Mouse (Mus musculus): ENCODE results near the gene Procr.

Gene Procr

DNA sequence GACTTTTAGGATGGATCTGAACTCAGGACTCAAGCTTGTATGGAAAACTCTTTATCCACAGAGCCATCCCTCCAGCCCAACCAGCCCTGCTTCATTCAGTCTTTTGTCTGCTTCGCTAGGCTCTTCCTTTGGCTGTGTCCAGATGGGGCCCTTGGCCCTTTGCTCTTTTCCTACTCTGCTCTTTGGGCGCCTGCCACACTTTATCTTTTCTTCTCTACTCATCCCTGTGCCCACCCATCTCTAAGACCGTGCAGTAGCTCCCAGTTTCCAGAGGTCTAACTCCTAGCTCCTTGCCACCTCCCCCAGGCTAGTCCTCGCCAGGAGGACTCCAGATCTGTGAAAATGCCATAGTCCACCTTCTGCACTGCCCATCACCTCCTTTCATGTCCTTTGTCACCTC, 22.7 kb downstream of the Procr start:
- no peaks in the 10 kb centered on the region for H3K9me3 ChIP-seq (ENCODE audit: low read length)
- H3K36me3 ChIP-seq (ENCODE audit: insufficient read depth, low read length): no peaks in the 10 kb centered on the region
- H3K4me1 ChIP-seq (replicated peaks; ENCODE audit: low read depth, low read length): peaks cover 11% of the 10 kb centered on the region
- no peak overlapping the region for H3K4me3 ChIP-seq (replicated peaks; ENCODE audit: low read length)
- TF ChIP-seq CTCF (conservative IDR thresholded peaks at IDR 0.05; ENCODE audit: low read length) (no peak), NANOG (IDR thresholded peaks at IDR 0.05; ENCODE audit: borderline replicate concordance, low read length) (no peak), POU5F1 (IDR thresholded peaks at IDR 0.05; ENCODE audit: borderline replicate concordance, low read length) (no peak)
- H3K27me3 ChIP-seq (ENCODE audit: insufficient read depth, low read length): peaks cover 63% of the 10 kb centered on the region

DNA sequence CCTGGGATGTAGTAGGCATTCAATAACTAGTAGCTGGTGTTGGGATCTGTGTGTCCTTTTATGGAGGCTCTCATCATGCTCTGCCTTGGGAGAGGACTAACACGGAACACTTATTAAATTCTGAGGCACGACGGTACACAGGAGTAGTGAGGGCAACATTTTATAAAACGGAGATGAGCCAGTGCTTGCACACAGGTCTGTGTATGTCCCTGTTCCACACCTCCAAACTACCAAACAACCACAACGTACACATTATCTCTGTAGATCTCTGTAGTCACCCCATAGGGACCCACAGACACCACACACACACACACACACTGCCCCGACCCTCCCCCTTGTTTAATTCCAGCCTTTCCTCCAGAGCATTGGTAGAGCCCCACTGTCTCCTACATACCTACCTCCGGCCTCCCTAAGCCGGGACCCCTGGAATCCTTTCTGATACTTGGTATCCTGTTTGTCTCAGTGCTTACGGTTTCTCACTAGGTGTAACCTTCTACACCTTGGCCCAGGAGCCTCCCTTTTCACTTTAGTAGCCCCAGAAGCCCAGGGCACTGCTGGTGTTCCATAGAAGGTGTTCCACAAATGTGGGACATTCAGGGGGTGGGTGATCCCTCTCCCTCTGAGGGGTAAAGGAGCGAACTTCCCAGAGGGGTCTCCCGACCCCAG, 23.5 kb downstream of the Procr start:
- H3K36me3 ChIP-seq (ENCODE audit: insufficient read depth, low read length): no peaks in the 10 kb centered on the region
- H3K27me3 ChIP-seq (ENCODE audit: insufficient read depth, low read length): peaks cover 62% of the 10 kb centered on the region
- TF ChIP-seq CTCF (conservative IDR thresholded peaks at IDR 0.05; ENCODE audit: low read length) (no peak), POU5F1 (IDR thresholded peaks at IDR 0.05; ENCODE audit: borderline replicate concordance, low read length) (no peak), NANOG (IDR thresholded peaks at IDR 0.05; ENCODE audit: borderline replicate concordance, low read length) (no peak)
- peaks cover 11% of the 10 kb centered on the region for H3K4me1 ChIP-seq (replicated peaks; ENCODE audit: low read depth, low read length)
- peak overlapping the region; percentile 81 for H3K4me3 ChIP-seq (replicated peaks; ENCODE audit: low read length)
- H3K9me3 ChIP-seq (ENCODE audit: low read length): no peaks in the 10 kb centered on the region

DNA sequence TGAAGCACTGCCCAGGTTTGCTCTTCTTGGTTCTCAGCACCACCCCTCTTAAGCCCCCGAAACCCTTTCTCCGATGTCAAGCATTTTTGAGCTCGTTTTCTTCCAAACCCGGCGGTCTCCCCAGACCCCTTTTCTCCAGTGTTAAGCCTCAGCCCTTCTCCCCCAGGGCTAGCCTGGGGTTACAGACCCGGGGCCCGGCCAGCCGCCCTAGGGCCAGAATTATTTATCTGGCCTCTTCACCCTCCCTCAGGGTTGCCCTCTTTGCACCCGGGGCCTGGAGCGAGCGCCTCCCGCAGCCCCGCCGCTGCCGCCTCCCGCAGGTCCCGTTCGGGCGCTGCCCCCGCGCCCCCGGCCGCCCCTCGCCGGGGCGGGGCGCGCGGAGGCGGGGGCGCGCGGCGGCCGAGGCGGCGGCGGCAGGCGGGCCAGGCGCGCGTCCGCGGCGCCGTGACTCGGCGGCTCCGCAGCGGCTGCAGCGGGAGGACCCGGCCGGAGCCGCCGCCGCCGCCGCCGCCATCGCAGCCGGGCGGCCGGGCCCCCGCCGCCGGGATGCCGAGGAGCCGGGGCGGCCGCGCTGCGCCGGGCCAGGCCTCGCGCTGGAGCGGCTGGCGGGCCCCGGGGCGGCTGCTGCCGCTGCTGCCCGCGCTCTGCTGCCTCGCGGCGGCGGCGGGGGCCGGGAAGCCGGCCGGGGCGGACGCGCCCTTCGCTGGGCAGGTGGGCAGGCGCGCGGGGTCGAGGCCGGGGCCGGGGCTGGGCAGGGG, 24.2 kb downstream of the Procr start, which contains the start of gene Mmp24:
Gene Mmp24 (plus strand): TSS at position 416 of the 758 bp plus-strand sequence.
- no peak for TF ChIP-seq POU5F1 (IDR thresholded peaks at IDR 0.05; ENCODE audit: borderline replicate concordance, low read length)
- no peak for TF ChIP-seq NANOG (IDR thresholded peaks at IDR 0.05; ENCODE audit: borderline replicate concordance, low read length)
- TF ChIP-seq CTCF (conservative IDR thresholded peaks at IDR 0.05; ENCODE audit: low read length): no peak
- Histone ChIP-seq H3K4me3 (replicated peaks; ENCODE audit: low read length) (peak within 1 kb of the TSS; percentile 81), H3K4me1 (replicated peaks; ENCODE audit: low read depth, low read length) (peaks cover 11% of the 10 kb centered on the region), H3K27me3 (ENCODE audit: insufficient read depth, low read length) (peaks cover 60% of the 10 kb centered on the region), H3K36me3 (ENCODE audit: insufficient read depth, low read length) (no peaks in the 10 kb centered on the region), H3K9me3 (ENCODE audit: low read length) (no peaks in the 10 kb centered on the region)

DNA sequence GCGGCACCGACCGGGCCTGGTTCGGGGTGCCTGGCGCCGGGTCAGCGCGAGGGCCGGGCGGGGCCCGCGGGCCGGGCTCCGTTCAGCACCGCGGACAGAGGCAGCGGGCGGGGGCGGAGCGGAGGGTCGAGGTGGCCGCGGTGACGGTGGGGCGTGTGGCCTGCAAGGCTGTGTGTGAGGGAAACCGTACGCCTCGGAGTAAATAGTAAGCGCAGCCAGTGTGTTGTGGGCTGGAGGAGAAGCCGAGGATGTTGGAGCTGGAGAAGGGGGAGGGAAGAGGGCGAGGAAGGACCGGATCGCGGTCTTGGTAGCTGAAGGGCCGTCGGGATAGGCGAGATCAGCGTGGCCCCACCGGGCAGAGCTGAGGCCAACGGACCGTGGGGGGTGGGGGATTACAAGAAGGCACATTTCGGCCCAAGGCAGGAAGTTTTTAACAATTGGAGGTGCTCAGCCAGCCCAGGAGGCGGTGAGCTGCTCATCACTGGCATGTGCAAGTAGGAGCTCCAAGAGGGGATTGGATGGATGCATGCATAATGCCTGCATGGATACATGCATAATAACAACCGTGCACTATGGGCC, 24.9 kb downstream of the Procr start:
- Histone ChIP-seq H3K9me3 (ENCODE audit: low read length) (no peaks in the 10 kb centered on the region), H3K4me3 (replicated peaks; ENCODE audit: low read length) (peak overlapping the region; percentile 81), H3K4me1 (replicated peaks; ENCODE audit: low read depth, low read length) (peaks cover 11% of the 10 kb centered on the region), H3K36me3 (ENCODE audit: insufficient read depth, low read length) (no peaks in the 10 kb centered on the region), H3K27me3 (ENCODE audit: insufficient read depth, low read length) (peaks cover 60% of the 10 kb centered on the region)
- TF ChIP-seq CTCF (conservative IDR thresholded peaks at IDR 0.05; ENCODE audit: low read length) (no peak), POU5F1 (IDR thresholded peaks at IDR 0.05; ENCODE audit: borderline replicate concordance, low read length) (no peak), NANOG (IDR thresholded peaks at IDR 0.05; ENCODE audit: borderline replicate concordance, low read length) (no peak)

DNA sequence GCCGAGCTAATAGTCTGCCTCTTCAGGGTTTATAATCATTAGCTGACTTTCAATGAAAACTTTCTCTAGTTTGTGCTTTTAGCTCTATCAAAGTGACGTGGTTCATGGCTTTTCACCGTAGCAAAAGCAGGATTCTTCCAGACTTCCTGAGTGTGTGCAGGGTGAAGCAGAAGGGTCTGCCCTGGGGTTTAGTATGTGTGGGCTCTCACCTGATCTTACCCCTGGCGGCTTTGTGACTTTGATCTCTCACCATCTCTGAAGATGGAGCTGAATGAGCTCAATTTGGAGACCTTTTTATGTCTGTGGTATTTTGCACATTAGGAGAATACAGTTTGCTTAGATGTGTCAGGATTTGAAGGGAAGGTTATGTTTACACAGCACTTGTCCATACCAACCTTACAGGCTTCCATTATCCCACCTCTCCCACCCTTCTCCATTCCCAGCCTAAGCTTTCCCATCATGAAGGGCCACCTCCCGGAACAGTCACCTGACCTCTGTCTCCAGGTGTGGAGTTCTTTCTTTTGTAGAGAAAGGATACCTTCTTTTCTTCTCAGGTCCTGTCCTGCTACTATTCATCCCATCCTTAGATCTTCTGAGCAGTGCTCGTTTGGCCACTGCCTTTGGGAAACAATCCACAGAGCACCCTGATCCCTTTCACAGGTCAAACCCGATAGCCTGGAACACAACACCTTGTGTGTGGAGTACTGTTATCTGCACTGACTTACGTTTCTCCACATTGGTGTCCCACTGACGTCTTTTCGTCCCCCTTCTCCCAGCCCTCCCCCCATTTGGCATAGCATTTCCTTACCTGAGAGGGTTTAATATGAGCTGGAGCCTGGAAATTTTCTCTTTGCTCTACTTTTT, 26.1 kb downstream of the Procr start:
- no peak overlapping the region for H3K4me3 ChIP-seq (replicated peaks; ENCODE audit: low read length)
- peaks cover 60% of the 10 kb centered on the region for H3K27me3 ChIP-seq (ENCODE audit: insufficient read depth, low read length)
- H3K9me3 ChIP-seq (ENCODE audit: low read length): no peaks in the 10 kb centered on the region
- TF ChIP-seq CTCF (conservative IDR thresholded peaks at IDR 0.05; ENCODE audit: low read length): no peak
- TF ChIP-seq NANOG (IDR thresholded peaks at IDR 0.05; ENCODE audit: borderline replicate concordance, low read length): no peak
- TF ChIP-seq POU5F1 (IDR thresholded peaks at IDR 0.05; ENCODE audit: borderline replicate concordance, low read length): no peak
- H3K36me3 ChIP-seq (ENCODE audit: insufficient read depth, low read length): no peaks in the 10 kb centered on the region
- H3K4me1 ChIP-seq (replicated peaks; ENCODE audit: low read depth, low read length): peaks cover 11% of the 10 kb centered on the region

DNA sequence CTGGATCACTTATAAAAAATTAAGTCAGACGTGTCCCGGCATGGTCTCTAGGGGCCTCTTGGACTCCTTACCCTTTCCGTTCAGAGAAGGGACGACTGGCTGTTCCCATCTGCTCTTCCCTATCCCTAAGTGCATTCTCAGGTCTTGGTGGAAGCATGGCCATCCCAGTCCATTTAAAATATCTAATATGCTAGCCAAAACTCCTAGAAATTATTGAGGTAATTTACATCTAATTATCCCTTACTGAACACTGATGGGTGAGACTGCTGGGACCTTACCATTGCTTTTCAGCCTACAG, 26.7 kb downstream of the Procr start:
- no peak for TF ChIP-seq POU5F1 (IDR thresholded peaks at IDR 0.05; ENCODE audit: borderline replicate concordance, low read length)
- TF ChIP-seq CTCF (conservative IDR thresholded peaks at IDR 0.05; ENCODE audit: low read length): no peak
- TF ChIP-seq NANOG (IDR thresholded peaks at IDR 0.05; ENCODE audit: borderline replicate concordance, low read length): no peak
- Histone ChIP-seq H3K36me3 (ENCODE audit: insufficient read depth, low read length) (no peaks in the 10 kb centered on the region), H3K27me3 (ENCODE audit: insufficient read depth, low read length) (peaks cover 57% of the 10 kb centered on the region), H3K9me3 (ENCODE audit: low read length) (no peaks in the 10 kb centered on the region), H3K4me3 (replicated peaks; ENCODE audit: low read length) (no peak overlapping the region), H3K4me1 (replicated peaks; ENCODE audit: low read depth, low read length) (peaks cover 11% of the 10 kb centered on the region)

DNA sequence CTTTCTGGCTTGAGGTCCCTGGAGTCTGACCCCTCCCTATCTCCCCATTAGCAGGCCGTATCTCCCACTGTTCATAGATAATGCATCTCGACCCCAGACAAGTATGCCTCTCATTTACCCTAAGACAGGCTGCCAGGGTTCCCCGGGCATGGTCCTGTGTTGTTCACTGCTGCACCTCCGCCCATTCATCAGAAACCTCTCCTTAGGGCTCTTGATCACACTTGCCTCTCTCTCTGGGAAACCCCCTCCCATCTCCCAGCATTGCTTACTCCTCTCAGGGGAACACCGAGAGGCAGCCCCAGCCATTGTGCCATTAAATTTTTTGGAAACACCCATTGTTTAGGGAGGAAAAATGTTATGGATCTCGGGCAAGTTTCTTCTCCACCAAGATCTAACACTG, 27.1 kb downstream of the Procr start:
- Histone ChIP-seq H3K36me3 (ENCODE audit: insufficient read depth, low read length) (no peaks in the 10 kb centered on the region), H3K27me3 (ENCODE audit: insufficient read depth, low read length) (peaks cover 54% of the 10 kb centered on the region), H3K4me3 (replicated peaks; ENCODE audit: low read length) (no peak overlapping the region), H3K4me1 (replicated peaks; ENCODE audit: low read depth, low read length) (peaks cover 11% of the 10 kb centered on the region), H3K9me3 (ENCODE audit: low read length) (no peaks in the 10 kb centered on the region)
- no peak for TF ChIP-seq CTCF (conservative IDR thresholded peaks at IDR 0.05; ENCODE audit: low read length)
- no peak for TF ChIP-seq NANOG (IDR thresholded peaks at IDR 0.05; ENCODE audit: borderline replicate concordance, low read length)
- no peak for TF ChIP-seq POU5F1 (IDR thresholded peaks at IDR 0.05; ENCODE audit: borderline replicate concordance, low read length)

DNA sequence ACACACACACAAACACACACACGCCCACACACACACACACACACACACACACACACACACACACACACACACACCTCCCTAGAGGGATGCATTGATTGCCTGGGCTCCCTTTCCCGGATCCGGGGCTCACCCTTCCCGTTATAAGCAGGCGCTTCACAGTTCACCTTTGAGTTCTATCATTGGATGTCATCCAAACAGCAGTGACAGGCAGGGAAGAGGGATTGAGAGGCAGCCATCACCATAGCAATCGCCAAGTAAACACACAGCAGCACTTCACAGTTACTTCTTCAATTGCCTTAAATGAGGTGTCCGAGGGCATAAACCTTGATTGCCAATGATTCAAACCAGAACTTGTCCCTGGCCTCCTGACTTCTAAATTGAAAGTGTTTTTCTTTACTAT, 28.1 kb downstream of the Procr start:
- Histone ChIP-seq H3K4me3 (replicated peaks; ENCODE audit: low read length) (no peak overlapping the region), H3K9me3 (ENCODE audit: low read length) (no peaks in the 10 kb centered on the region), H3K36me3 (ENCODE audit: insufficient read depth, low read length) (no peaks in the 10 kb centered on the region), H3K27me3 (ENCODE audit: insufficient read depth, low read length) (peaks cover 44% of the 10 kb centered on the region), H3K4me1 (replicated peaks; ENCODE audit: low read depth, low read length) (peaks cover 11% of the 10 kb centered on the region)
- no peak for TF ChIP-seq NANOG (IDR thresholded peaks at IDR 0.05; ENCODE audit: borderline replicate concordance, low read length)
- no peak for TF ChIP-seq POU5F1 (IDR thresholded peaks at IDR 0.05; ENCODE audit: borderline replicate concordance, low read length)
- TF ChIP-seq CTCF (conservative IDR thresholded peaks at IDR 0.05; ENCODE audit: low read length): no peak

Data from E14TG2a.4 (cell line).